Mouse (Mus musculus) midbrain, postnatal 0 days (tissue): ENCODE measurements at regions not wholly inside any gene's neighbourhood (a gene's known extent, or its start where the extent isn't known, plus 50 kb on each side); places are given as distances from the start of the nearest gene placed in this dataset.

Source experiments
- ATAC-seq: fragments of 200-750 bp; cut with Nextera tagmentation; 2 replicates; pipeline ENCODE4 v1.8.0; 2017; ENCODE audit warnings: moderate number of reproducible peaks, mild to moderate bottlenecking, moderate TSS enrichment, moderate library complexity; ENCODE audit not compliant: low FRiP score
- DNase-seq: peaks from one replicate; pipeline ENCODE4 v3.0.0-alpha.2; 2015; ENCODE audit warnings: low spot score
- H3K27ac ChIP-seq: fragments of 300-500 bp; sonication (generic); 2 replicates; pipeline ENCODE4 v1.5.1; 2014; ENCODE audit warnings: low read depth, mild to moderate bottlenecking, low read length, mixed read lengths
- H3K27me3 ChIP-seq: fragments of 300-500 bp; sonication (generic); 2 replicates; pipeline ENCODE4 v1.6.1; 2014; ENCODE audit warnings: low read length, control low read depth, mixed read lengths; ENCODE audit not compliant: insufficient read depth
- H3K36me3 ChIP-seq: fragments of 300-500 bp; sonication (generic); 2 replicates; pipeline ENCODE4 v1.6.1; 2014; ENCODE audit warnings: low read length, control low read depth, mixed read lengths; ENCODE audit not compliant: insufficient read depth
- H3K4me1 ChIP-seq: fragments of 300-500 bp; sonication (generic); 2 replicates; pipeline ENCODE4 v1.6.1; 2014; ENCODE audit warnings: mild to moderate bottlenecking, control low read depth, antibody characterized with exemption, low read length, mixed read lengths; ENCODE audit not compliant: insufficient read depth
- H3K4me2 ChIP-seq: fragments of 300-500 bp; sonication (generic); 2 replicates; pipeline ENCODE4 v1.6.1; 2014; ENCODE audit warnings: low read depth, mild to moderate bottlenecking, low read length, mixed read lengths; ENCODE audit not compliant: poor library complexity, severe bottlenecking
- H3K4me3 ChIP-seq: fragments of 300-500 bp; sonication (generic); 2 replicates; pipeline ENCODE4 v1.5.1; 2014; ENCODE audit warnings: low read depth, mild to moderate bottlenecking, low read length, moderate library complexity
- H3K9ac ChIP-seq: fragments of 300-500 bp; sonication (generic); replicated peaks from 2 replicates; pipeline ENCODE4 v1.6.1; 2014; ENCODE audit warnings: mild to moderate bottlenecking, low read length, moderate library complexity, mixed read lengths; ENCODE audit not compliant: poor library complexity, severe bottlenecking
- H3K9me3 ChIP-seq: fragments of 300-500 bp; sonication (generic); 2 replicates; pipeline ENCODE4 v1.6.1; 2016; ENCODE audit warnings: low read length, control low read depth
- CTCF ChIP-seq: IDR thresholded peaks from 2 replicates; pipeline ENCODE4 v1.5.1; 2016; ENCODE audit warnings: antibody characterized with exemption, mild to moderate bottlenecking
- WGBS: fragments of 180-500 bp; shearing (Covaris S2); extraction: QIAGEN DNeasy Blood & Tissue Kit; methylation state at CpG from one replicate; pipeline ENCODE4 v1.1.7; 2014; 5-methylcytosine and 5-hydroxymethylcytosine counted together

- Histone ChIP-seq H3K36me3 (no peaks in the 10 kb centered on the region), H3K4me3 (no peak overlapping the region), H3K4me2 (no peak overlapping the region), H3K27me3 (peaks cover 3% of the 10 kb centered on the region; the same call in 1 of the 2 replicates), H3K9me3 (no peaks in the 10 kb centered on the region), H3K4me1 (no peaks in the 10 kb centered on the region), H3K9ac (no peak overlapping the region), H3K27ac (no peak overlapping the region)
- no peak for TF ChIP-seq CTCF
- ATAC-seq (no peak), DNase-seq (no peak)
- WGBS: 84% methylated on average over 4 of the region's 4 CpGs
Observed at GRCm38 (mm10) chr11:64205069-64205468, 125.8 kb upstream of the Cox10 start.

- Histone ChIP-seq H3K9ac (no peak overlapping the region), H3K4me1 (no peaks in the 10 kb centered on the region), H3K4me3 (no peak overlapping the region), H3K36me3 (no peaks in the 10 kb centered on the region), H3K9me3 (no peaks in the 10 kb centered on the region), H3K4me2 (no peak overlapping the region), H3K27me3 (peaks cover 3% of the 10 kb centered on the region; the same call in 1 of the 2 replicates), H3K27ac (no peak overlapping the region)
- no peak for TF ChIP-seq CTCF
- ATAC-seq (no peak), DNase-seq (no peak)
- 75% methylated on average over 7 of the region's 7 CpGs for WGBS
Observed at GRCm38 (mm10) chr11:64204305-64204704, 125.0 kb upstream of the Cox10 start.

- no peaks in the 10 kb centered on the region for H3K9me3 ChIP-seq
- no peak overlapping the region for H3K27ac ChIP-seq
- H3K4me1 ChIP-seq: no peaks in the 10 kb centered on the region
- DNase-seq (no peak), ATAC-seq (no peak)
- TF ChIP-seq CTCF: no peak
- no peak overlapping the region for H3K4me2 ChIP-seq
- H3K27me3 ChIP-seq: peaks cover 3% of the 10 kb centered on the region; the same call in 1 of the 2 replicates
- WGBS: 93% methylated on average over 6 of the region's 6 CpGs
- H3K4me3 ChIP-seq: no peak overlapping the region
- no peaks in the 10 kb centered on the region for H3K36me3 ChIP-seq
- no peak overlapping the region for H3K9ac ChIP-seq
Observed at GRCm38 (mm10) chr11:64200874-64201273, 121.6 kb upstream of the Cox10 start.

GRCm38 (mm10) chr11:64195272-64195671 lies 116.0 kb upstream of the Cox10 start:
- 93% methylated on average over 3 of the region's 3 CpGs for WGBS
- H3K9me3 ChIP-seq: no peaks in the 10 kb centered on the region
- ATAC-seq: no peak
- H3K4me2 ChIP-seq: no peak overlapping the region
- no peaks in the 10 kb centered on the region for H3K27me3 ChIP-seq
- 0 out of 2 replicates have a peak, but pooled peaks cover 4% of the 10 kb centered on the region for H3K4me1 ChIP-seq
- no peak overlapping the region for H3K9ac ChIP-seq
- no peak for TF ChIP-seq CTCF
- H3K4me3 ChIP-seq: no peak overlapping the region
- no peak for DNase-seq
- no peaks in the 10 kb centered on the region for H3K36me3 ChIP-seq
- no peak overlapping the region for H3K27ac ChIP-seq

GRCm38 (mm10) chr11:64188701-64189100 lies 109.4 kb upstream of the Cox10 start:
- DNase-seq (no peak), ATAC-seq (no peak)
- TF ChIP-seq CTCF: no peak
- Histone ChIP-seq H3K27ac (no peak overlapping the region), H3K4me1 (0 out of 2 replicates have a peak, but pooled peaks cover 4% of the 10 kb centered on the region), H3K9ac (no peak overlapping the region), H3K9me3 (no peaks in the 10 kb centered on the region), H3K4me3 (no peak overlapping the region), H3K27me3 (no peaks in the 10 kb centered on the region), H3K4me2 (no peak overlapping the region), H3K36me3 (no peaks in the 10 kb centered on the region)
- WGBS: 84% methylated on average over 2 of the region's 2 CpGs

GRCm38 (mm10) chr11:64187488-64188444 lies 108.5 kb upstream of the Cox10 start:
- Histone ChIP-seq H3K27me3 (no peaks in the 10 kb centered on the region), H3K9ac (no peak overlapping the region), H3K27ac (no peak overlapping the region), H3K4me3 (no peak overlapping the region), H3K4me2 (no peak overlapping the region), H3K36me3 (no peaks in the 10 kb centered on the region), H3K4me1 (0 out of 2 replicates have a peak, but pooled peaks cover 4% of the 10 kb centered on the region), H3K9me3 (no peaks in the 10 kb centered on the region)
- ATAC-seq (no peak), DNase-seq (no peak)
- no peak for TF ChIP-seq CTCF
- WGBS: 85% methylated on average over 9 of the region's 9 CpGs
